Mouse (Mus musculus) retina, postnatal 1 day (tissue): ENCODE results near the gene Larp1.
A peak's percentile ranks its signal among the peaks of the same experiment; 100 is the strongest.

ENCODE experiments used
- DNase-seq: peaks from one replicate; pipeline ENCODE4 v3.0.0-alpha.2; 2012

The Larp1 gene

DNA sequence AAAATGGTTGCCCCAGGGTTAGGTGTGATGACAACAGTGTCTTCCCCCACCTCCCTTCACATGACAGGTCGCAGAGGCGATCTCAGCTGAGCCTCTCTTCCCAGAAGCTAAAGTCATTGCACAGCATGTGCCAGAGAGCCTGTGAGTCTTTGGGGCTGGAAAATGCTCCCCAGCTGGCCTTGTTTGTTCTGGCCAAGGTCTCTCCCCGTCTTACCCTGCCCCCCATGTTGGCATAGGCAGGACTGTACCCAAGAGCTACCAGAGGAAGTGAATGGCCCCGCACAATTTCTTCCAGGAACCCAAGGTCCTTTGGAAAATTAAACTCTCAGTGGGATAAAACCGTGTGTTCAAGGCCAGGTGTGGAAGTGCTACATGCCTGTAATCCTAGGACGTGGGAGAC, 5.1 kb upstream of the Larp1 start:
- no peak for DNase-seq

DNA sequence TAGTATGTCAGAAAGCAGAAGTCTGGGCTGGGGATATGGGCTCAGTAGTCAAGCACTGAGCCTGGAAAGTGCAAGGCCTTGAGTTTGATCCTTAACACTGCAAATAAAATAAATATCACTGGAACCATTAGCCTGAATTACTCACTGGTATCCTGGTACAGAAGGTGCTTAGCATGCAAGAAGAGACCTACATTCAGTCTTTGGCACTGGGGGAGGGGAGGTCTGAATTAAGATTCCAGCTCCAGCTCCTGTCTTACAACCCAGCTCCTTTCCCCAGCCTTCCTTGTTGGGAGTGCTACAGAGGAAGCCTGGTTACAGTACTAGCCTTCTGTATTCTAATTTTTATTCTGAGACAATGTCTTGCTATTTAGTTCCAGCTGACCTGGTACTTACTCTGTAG, 3.8 kb upstream of the Larp1 start:
- DNase-seq: no peak

DNA sequence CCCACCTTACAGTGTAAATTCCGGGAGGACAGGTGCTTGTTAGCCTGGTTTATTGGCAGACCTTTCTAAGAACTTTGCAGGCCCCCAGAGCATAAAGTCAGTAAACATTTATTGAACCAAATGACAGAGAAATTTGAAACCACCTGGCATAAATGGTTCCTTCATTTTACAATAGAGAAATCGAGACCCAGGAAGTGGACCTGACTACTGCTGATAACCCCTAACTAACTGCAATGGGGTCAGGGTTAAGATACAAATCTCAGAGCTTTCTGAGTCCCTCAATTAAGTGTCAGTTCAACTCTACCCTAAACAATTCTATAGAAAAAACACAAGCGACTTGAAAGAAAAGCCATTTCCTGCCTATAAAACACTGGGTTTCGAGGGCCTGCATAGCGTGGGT, 851 bp upstream of the Larp1 start:
- no peak for DNase-seq

DNA sequence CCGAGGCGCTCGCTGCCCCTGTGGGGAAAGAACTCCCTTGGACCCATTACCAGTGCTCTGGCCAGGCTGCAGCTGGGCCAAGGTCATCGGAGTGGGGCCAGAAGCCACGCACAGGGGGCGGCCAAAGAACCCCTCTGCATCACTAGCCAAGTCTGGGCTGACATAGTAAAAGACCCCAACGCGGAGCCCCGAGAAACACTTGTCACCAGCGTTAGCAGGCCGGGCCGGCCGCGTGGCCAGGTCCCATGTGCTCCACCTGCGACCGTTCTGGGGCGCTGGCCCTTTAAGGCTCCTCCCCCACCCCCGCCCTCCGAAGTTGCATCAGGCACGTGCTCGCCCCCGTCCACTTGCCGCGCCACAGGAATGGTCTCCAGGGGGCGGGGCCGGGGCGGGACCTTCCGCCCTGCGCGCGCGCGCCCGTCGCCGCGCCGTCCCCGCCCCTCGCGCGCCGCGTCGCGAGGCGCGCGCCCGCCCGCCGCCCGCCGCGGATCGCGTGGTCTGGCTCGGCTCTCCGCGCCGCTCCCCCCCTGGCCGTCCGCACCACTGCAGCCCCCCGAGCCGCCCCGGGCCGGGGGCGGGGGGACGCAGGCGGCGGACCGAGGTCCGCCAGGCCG, 320 bp upstream of the Larp1 start:
- peak; percentile 95 for DNase-seq

DNA sequence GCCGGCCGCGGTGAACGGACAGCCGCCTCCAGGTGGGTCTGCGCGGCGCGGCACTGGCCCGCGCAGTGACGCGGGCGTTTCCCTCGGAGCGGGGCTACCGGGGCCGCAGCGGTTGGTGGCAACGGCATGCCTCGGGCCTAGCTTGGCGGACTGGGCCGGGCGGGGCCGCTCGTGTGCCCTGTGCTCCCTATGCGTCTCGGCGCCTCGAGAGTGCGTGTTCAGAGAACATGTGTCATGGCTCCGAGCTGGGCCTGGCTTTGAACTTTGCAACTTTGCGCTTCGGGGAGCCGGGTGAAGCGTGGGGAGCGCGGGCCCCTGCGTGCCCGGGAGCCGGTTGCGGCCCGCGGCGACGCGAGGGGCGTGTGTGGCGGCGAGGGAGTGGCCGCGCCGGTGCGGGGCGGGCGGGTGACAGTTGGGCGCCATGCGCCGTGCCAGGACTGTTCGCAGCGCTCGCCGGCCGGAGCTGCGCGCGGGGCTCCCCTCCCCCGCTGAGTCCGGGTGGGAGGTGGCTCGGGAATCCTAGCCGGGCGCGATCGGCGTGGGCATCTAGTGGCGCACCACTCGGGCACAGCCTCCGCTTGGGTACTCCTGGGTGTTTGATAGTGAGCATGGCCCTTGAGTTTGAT, 765 bp downstream of the Larp1 start:
- peak; percentile 68 for DNase-seq

DNA sequence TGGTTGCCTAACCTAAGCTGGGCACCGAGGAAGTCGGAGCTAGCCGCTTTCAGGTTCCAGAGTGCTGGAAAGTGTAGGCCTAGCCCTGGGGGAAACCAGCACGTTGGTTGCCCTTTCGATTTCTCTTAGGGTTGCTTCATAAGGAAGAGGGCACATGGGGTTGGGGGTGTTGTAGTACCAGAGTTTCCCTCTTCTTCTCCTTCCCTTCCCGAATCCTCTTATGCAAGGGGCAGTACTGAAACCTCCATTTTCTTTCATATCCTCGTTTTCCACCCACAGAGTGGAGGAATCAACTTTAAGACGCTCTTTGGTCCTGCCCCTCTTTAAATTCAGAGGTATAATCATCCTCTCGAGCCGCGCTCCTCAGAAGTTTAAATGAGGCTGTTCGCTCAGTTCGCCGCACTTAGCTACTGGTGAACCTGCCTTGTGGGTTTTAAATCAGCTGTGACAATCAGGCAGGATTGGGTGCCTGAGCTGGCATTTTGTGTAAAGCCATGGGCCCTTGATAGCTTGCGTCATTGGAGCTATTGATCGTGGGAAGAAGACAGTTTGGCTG, 1.4 kb downstream of the Larp1 start:
- DNase-seq: peak; percentile 35

DNA sequence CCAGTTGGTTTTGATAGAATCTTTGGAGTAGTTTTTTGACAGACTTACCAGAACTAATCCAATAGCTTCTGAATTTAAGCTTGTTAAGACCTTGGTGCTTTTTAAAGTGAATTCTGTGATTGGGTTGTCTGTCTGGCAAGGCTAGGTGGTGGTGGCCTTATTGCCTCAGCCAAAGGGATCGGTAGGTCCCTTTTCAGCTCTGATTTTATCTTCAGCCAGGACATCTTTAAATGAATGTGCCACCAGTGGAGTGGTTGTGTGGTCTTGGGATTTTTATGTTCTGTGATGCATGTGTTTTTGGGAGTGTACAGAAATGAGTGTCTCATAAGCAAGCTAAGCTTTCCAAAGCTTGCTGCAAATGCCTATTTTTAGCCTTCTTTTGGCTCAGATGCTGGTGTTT, 2.1 kb downstream of the Larp1 start:
- DNase-seq: no peak

DNA sequence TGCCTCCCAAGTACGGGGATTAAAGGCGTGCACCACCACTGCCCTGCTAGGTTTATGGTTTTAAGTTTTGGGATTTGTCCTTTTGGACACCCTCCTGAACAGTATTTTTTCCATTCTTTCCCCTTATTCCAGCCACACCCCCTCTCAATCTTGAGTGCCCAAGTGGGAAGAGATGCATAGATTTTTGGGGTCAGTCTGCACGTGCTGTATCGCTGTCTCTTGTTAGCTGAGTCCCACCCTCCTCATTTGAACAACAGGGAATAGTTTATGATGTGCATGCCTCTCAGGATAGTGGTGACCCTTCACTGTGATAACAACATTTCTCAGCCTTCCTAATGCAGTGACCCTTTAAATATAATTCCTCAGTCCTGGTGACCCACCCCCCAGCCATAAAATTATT, 2.9 kb downstream of the Larp1 start:
- DNase-seq: no peak

DNA sequence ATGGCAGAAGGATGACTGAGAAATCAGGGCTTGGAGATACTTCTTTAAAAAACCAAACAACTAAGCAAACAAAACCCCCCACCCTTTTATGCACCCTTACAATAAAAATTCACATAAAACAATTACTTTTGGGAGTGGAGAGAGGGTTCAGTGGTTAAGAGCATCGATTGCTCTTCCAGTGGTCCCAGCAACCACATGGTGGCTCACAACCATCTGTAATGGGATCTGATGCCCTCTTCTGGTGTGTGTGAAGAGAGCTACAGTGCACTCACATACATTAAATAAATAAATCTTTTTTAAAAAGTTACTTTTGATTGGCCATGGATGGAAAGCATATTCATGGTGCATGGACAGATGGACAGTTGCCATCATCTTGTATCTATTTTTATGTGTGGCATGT, 3.8 kb downstream of the Larp1 start:
- no peak for DNase-seq

DNA sequence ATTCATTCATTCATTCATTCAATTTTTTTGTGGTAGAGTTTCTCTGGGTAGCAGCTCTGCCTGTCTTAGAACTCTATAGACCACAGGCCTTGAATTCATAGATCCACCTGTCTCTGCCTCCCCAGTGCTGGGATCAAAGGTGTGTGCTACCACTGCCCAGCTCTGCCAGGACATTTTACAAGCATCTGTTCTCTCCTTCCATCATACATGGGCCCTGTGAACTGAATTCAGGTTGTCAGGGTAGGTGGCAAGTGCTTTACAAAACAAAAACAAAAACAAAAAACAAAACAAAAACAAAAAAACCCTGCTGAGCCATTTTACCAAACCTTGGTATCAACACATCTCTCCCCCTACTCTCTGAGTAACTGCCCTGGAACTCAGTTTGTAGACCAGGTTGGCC, 4.2 kb downstream of the Larp1 start:
- DNase-seq: no peak

DNA sequence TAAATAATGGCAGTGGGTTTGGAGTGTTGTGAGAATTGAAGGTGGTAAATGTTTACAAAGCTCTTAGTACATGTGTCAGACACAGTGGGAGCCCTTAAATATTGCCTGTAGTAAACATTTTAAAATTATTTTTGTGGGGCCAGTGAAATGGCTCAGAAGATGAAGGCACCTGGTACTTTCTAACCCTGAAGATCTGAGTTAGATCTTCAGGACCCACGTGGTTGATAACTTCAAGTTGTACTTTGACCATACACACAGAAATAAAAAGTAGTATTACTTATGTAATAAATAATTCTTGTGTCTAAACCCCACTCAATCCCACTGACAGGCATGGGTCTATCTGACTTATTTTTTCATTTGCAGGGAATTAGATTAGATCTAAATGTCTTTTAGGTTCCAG, 5.7 kb downstream of the Larp1 start:
- no peak for DNase-seq

DNA sequence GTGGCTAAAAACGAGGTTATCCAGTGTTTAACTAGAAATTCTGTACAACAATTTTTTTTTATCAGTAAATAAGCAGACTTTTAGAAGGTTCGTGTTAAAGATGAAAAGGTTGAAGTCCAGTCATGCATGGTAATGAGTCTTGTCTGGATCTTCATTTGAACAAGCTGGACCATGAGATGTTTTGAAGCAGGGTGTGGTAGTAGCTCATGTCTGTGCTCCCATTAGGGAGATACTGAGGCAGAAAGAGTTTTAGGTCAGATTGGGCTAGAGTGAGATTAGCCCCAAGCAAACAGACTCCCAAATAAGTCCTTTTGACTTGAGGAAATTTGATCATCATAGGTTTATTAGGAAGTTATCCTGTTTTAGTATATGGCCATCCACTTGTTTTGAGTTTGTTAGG, 6.5 kb downstream of the Larp1 start:
- no peak for DNase-seq

DNA sequence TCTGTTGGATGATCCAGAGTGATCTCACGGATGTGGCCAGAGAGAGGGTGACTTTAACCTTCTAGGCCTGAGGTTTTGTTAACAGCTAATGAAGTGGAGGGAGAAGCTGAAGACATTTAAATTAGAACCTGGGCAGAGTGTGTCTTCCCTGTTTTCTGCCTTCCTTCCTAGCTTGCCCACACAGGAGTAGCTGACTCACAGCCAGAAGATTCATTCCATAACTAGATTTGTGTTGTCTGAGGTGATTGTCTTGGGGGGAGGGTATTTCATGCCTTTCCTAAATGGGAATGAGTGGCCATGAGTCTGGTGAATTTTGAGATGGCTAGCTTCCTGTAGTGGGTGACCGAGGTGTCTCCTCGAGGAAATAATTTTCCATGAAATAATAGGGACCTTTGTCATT, 7.5 kb downstream of the Larp1 start:
- no peak for DNase-seq

DNA sequence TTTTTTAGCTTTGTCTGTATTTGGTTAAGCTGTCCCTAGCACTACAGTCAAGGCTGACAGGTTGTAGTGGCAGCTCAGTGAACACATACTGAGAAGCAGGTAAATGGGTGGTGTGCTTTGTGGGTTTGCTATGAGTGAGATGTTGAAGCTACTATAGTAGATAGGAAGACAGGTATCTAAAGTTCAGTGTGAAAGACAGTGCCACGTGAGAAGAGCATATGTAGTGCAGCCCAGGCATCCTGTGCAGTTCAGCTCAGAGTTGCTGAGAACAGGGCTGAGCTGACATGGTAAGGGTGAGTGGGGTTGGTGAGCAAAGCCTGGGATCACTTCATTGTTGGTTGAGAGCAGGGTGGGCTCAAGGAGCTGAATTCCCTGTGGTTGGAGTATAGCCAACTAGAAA, 8.6 kb downstream of the Larp1 start:
- DNase-seq: no peak

DNA sequence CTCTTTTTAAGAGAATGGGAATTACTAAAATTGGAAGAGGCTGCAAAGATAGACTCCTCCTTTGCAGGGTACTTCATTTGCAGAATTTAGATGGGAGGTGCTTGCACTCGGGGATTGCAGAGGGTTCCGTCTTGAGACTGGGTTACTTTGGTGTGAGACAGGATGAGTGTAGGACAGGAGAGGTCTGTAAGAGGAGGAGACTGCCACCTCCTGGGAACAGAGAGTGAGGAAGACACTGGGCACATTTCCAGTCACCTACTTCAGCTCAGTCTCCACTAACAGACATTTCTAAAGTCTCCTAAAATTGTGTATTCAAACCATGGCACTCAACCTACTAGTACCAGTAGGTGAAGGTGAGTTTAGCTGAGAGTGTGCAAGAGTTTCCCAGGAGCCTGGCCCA, 9.4 kb downstream of the Larp1 start:
- no peak for DNase-seq

DNA sequence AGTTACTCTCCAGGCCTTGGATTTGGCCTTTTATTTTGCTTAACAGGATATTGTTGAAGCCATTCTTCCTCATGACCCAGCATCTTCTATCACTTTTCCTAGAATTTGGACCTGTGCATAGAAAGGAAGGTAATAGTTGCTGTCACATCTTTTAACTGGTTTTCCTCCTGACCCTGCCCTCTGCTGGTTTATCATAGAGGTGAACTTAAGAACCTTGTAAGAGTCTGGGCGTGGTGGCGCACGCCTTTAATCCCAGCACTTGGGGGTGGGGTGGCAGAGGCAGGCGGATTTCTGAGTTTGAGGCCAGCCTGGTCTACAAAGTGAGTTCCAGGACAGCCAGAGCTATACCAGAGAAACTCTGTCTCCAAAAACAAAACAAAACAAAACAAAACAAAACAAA, 9.8 kb downstream of the Larp1 start:
- DNase-seq: no peak

DNA sequence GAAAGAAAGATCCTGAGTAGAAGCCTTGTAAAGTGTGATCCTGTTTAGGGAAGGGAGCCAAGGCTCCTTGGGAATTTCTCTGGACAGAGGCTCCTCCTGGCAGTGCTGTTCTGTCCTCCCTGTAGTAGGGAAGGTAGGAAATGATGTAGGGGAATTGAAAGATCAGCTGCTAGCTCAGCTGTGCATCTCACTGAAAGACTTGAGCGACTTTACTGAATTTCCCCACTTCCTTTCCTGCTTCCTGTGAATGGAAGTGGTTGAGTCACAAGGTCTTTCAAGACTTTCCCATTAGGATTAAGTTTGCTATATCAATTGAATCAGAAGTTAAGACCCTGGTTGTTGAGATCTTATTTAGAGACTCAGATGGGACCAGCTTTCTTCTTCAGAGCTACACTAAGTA, 12.2 kb downstream of the Larp1 start:
- no peak for DNase-seq

DNA sequence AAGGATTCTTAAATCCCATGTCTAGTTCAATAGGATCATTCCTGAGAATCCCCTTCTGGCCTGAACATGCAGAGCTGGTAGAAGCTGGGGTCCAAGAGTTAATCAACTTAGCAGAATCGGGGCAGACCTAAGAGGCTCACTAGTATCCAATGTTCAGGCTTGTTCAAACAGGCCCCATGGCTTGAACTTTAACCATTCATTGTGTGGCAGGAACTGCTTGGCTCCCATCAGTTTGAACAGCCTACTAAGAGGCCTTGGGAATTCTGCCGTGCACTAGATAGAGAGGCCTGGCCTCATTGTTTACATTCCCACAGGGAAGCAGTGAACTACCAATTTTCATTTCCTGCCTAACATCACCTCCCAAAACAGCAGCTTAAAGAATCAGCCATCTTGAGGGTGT, 12.8 kb downstream of the Larp1 start:
- DNase-seq: peak; percentile 12

DNA sequence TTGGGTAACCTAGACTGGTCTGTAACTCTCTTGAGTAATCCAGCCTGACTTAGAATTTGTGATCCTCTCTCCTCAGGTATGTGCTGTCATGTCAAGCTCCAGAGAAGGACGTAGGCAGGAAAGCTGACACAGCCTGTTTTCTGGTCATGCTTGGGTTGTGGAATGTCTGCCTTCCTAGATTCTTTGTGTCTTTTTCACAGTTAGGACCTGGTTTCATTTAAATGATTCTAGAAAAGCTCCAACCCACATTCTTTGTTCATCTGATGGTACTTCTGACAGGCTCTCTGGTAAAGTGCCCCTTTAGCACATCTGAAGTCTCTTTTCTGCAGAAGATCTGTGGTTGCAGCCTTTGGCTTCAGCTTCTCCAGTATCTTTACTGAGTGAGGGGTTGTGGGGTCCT, 15.4 kb downstream of the Larp1 start:
- DNase-seq: no peak

DNA sequence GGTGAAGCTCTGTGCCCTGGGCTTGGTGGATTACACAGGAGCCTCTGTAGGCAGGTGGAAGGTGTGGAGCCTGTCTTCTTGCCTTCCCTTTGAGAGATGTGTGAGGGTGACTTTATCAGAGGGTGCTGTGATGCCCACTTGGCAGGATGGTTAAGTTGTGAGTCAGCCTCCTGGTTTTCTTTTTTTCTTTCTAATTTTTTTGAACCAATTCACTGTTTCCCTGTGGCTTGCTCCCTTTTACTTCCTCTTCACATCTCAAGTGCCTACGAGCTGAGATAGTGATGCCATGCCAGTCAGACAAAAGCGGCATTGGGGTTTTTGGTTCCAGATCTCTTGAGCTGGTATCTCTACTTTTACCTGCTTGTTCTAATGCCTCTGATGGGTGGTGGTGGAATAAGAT, 15.8 kb downstream of the Larp1 start:
- no peak for DNase-seq

DNA sequence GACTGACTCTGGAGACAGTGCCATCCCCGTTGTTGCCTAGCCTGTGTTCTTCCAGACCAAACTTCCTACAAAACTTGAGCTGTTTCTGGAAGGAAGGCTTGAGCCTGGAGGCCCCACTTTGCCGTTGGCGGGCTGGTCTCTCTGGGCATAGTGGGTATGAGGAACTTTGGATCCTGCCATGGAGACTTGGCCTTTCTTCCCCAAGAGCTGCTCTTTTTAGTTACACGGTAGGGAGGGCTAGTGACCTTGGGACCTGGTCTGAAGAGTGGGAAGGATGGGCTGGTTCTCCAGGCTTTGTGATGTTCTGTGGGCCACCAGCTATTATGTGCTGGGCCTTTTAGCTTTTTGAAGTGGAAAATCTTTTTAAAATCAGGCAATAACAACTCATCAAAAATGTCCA, 17.0 kb downstream of the Larp1 start:
- DNase-seq: no peak

DNA sequence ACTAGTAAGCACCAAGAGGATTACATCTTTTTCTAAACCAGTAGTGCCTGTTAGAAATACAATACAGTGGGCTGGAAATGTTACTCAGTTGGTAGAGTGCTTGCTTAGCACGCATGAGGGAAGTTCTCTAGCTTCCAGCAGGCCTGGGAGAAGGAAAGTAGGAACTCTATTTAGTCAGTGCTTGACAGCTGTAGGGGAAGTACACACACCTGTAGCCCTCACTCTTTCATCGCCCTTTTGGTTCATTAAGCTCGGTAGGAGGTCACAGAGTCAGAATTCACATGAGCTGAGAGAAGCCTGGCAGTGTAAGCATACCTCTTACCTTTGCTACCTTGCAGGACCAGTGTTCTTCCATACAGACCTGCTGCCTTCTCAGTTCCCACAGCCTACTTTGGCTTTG, 17.5 kb downstream of the Larp1 start:
- no peak for DNase-seq

DNA sequence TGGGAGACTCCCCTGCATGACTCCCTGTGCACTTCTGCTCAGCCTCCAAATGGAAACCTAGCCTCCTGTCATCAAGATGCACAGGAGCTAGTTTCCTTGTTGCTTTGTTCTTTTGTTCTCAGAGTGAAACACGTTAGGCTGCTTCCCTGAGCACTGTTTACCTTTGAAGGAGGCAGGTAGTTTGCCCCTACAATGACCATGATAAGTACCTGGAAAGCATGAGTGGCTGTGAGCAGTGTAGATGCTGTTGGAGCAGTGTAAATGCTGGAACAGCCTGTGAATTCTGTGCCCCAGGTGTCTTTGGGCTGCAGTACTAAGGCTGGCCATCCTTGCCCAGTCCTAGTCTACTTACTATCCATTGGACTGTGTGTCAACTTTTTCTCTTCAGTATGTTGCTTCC, 18.0 kb downstream of the Larp1 start:
- no peak for DNase-seq

DNA sequence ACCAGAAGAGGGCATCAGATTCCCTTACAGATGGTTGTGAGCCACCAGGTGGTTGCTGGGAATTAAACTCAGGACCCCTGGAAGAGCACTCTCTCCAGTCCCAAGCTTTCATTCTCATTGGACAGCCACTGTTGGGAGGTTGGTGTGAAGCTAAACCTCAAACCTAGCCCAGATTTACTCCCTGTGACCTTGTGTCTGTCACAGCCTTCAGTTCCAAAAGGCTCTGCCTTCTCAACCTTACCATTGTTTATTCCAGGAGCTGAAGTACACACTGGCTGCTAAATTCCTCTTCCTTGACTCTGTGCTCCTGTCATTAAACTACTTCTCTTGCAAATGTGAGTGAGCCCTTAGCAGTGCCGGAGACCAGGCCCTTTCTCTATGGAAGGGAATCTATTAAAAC, 20.1 kb downstream of the Larp1 start:
- no peak for DNase-seq

DNA sequence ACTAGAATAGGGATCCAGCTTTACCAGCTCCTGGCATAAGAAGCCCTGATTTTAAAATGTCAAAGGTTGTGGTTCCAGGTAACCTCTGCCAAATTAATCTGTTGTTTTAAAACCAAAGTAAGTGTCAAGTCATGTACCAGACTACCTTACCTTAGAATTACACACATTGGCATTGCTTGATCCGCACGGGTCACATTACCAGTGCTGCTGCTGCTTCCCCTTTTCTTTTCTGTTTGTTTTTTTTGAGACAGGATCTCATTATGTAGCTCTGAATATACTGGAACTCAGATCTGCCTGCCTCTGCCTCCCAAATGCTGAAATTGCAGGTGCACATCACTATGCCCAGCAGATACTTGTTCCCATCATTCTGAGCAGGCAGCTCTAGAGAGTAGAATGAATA, 21.0 kb downstream of the Larp1 start:
- DNase-seq: no peak
